Mouse (Mus musculus) neutrophil, adult 59 days (primary cell): ENCODE results near the gene Nlrp4b. TPM values are rescaled to one million over a fixed set of nuclear protein-coding genes. Genes with fewer than 3 reads are reported as not detected.

ENCODE experiments used
- total RNA-seq, 2 experiments: library from RNA; stranded (reverse); gene quantifications; 1 replicate in 1 of 2; 2 replicates in 1 of 2; pipeline ENCODE4 v1.2.4; 2023

The Nlrp4b gene
- not detected for total RNA-seq

GRCm38 (mm10) chr7:10687489-10687888 lies at the start of gene Nlrp4b:
Gene Nlrp4b, plus strand, starts transcription at chr7:10687789.

GRCm38 (mm10) chr7:10754264-10754663 lies 66.7 kb downstream of the Nlrp4b start, which contains the start of gene Vmn1r71:
Gene Vmn1r71, minus strand, starts transcription at chr7:10754364.

Other genes starting within 250 kb of the Nlrp4b start
- gene Vmn1r67, start 244.5 kb upstream of the Nlrp4b start, total RNA-seq = not detected
- under 1 TPM; 0.31 to 0.49 TPM for gene Zik1, start 192.4 kb upstream of the Nlrp4b start, total RNA-seq
- gene Vmn1r68, start 129.3 kb upstream of the Nlrp4b start, total RNA-seq = not detected
- gene Vmn1r69, start 74.1 kb upstream of the Nlrp4b start, total RNA-seq = not detected
- not detected for gene Vmn1r70, start 56.3 kb upstream of the Nlrp4b start, total RNA-seq
- gene Vmn1r71, start 66.6 kb downstream of the Nlrp4b start, total RNA-seq = not detected
- gene Zscan4b, start 217.3 kb downstream of the Nlrp4b start, total RNA-seq = not detected